Mouse (Mus musculus): ENCODE results near the gene Mtcl1. TPM values are rescaled to one million over a fixed set of nuclear protein-coding genes. Genes with fewer than 3 reads are reported as not detected.
A peak's percentile ranks its signal among the peaks of the same experiment; 100 is the strongest.

The Mtcl1 gene
- total and polyA plus RNA-seq, 2 experiments from 2014 or later, result 0.57 to 5.6 TPM

DNA sequence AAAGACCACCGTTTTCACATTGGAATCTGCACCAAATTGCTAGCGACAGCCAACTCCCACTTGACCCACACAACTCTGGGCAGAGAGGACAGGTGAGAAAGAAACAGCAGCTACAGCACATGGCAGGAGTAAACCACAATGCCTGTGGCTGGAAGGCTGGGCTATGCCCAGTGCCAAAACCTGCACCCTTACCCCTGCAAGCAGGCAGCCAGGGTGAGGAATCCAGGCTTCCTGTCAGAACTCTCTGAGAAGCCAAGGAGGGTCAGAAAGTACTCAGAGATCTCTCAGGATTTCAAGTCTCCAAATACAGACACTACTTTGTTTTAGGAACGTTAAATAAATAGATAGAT is 84.3 kb downstream of the Mtcl1 start:
- no peak overlapping the region for H3K27ac ChIP-seq (ENCODE audit: low read depth)
- ATAC-seq (ENCODE audit: insufficient read depth, low read depth), result peak; percentile 20; the same call in 1 of the 2 replicates
- no peak for TF ChIP-seq CTCF (IDR thresholded peaks at IDR 0.05; ENCODE audit: low read depth)
- TF ChIP-seq EP300 (IDR thresholded peaks at IDR 0.05; ENCODE audit: low read depth), result no peak
- DNase-seq (ENCODE audit: low spot score), result no peak
- H3K27me3 ChIP-seq (ENCODE audit: control insufficient read depth, insufficient read depth, low read length), result no peaks in the 10 kb centered on the region
- no peaks in the 10 kb centered on the region for H3K36me3 ChIP-seq (replicated peaks; ENCODE audit: control insufficient read depth, insufficient read depth, low read length)
- H3K4me1 ChIP-seq (ENCODE audit: control insufficient read depth, insufficient read depth), result no peaks in the 10 kb centered on the region
- H3K9ac ChIP-seq (replicated peaks; ENCODE audit: low read depth, low read length), result no peak overlapping the region
- 51% methylated on average over 3 of the region's 3 CpGs for WGBS
- peak overlapping the region; percentile 30; the same call in 1 of the 2 replicates for H3K4me2 ChIP-seq (ENCODE audit: low read depth, low read length)
- no peaks in the 10 kb centered on the region for H3K9me3 ChIP-seq (replicated peaks; ENCODE audit: control insufficient read depth, low read length)
- H3K4me3 ChIP-seq (ENCODE audit: low read depth, low read length), result no peak overlapping the region

DNA sequence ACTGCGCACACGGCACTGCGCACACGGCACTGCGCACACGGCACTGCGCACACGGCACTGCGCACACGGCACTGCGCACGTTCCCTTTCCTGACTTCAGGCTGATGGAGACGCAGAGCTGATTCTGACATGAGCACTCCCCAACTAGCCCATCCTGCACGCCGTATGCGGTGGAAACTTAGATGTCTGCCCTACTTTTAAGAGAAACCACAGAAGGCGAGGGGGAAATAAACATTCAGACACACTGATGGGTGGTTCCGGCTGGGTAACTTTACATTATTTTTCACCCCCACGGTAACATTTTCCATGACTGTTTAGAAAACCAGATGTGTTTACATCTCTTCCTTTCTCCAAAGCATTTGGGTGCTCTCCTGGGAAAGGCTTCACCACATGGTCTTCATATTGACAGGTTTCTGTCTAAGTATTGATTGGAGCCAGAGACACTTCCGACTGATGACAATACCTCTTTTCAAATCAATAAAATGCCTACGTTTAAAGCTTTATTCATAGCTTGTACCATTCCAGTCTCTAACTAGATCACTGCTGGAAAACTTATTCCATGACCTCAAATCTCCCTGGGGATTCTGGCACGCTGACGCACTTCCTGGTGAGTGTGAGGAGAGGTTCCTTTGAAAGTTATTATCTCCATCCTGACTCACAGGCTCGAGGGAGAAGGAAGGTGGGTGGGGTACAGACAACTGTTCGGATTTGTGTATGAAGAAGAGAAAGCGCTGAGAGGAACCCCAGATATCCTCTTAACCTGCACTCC is 84.8 kb downstream of the Mtcl1 start:
- Histone ChIP-seq H3K4me2 (ENCODE audit: low read depth, low read length) (peak overlapping the region; percentile 30; the same call in 1 of the 2 replicates), H3K9me3 (replicated peaks; ENCODE audit: control insufficient read depth, low read length) (no peaks in the 10 kb centered on the region), H3K36me3 (replicated peaks; ENCODE audit: control insufficient read depth, insufficient read depth, low read length) (no peaks in the 10 kb centered on the region), H3K27me3 (ENCODE audit: control insufficient read depth, insufficient read depth, low read length) (no peaks in the 10 kb centered on the region), H3K4me1 (ENCODE audit: control insufficient read depth, insufficient read depth) (no peaks in the 10 kb centered on the region), H3K27ac (ENCODE audit: low read depth) (peak overlapping the region; percentile 64), H3K9ac (replicated peaks; ENCODE audit: low read depth, low read length) (no peak overlapping the region), H3K4me3 (ENCODE audit: low read depth, low read length) (no peak overlapping the region)
- DNase-seq (ENCODE audit: low spot score), result peak; percentile 68
- TF ChIP-seq EP300 (IDR thresholded peaks at IDR 0.05; ENCODE audit: low read depth) (no peak), CTCF (IDR thresholded peaks at IDR 0.05; ENCODE audit: low read depth) (no peak)
- peak; percentile 55 for ATAC-seq (ENCODE audit: insufficient read depth, low read depth)
- WGBS, result 73% methylated on average over 24 of the region's 26 CpGs

DNA sequence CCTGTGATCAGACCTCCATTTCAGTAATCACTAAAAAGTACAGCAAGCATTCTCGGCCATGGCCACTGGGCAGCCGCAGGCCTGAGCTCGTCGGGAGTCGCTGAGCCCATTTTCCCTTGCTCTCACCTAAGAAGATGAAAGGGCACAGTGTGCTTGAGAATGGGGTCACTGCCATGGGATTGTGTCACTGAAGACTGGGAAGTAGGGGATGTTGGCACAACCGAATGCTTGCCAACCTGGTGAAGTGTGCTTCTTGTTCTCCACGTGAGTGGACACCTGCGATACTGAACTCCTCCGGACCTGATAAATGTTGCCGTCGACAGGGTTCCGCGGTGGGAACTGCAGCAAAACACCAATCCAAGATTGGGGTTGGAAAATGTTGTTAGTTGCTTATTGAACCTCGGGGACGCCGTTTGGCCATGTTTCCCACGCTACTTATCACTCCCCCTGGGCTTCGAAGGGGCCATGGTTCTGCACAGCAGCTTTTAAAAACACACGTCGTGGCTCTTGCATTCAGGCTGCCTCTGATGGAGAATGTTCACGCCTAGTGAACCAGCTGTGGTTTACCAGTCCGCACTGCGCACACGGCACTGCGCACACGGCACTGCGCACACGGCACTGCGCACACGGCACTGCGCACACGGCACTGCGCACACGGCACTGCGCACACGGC is 85.6 kb downstream of the Mtcl1 start:
- Histone ChIP-seq H3K4me2 (ENCODE audit: low read depth, low read length) (no peak overlapping the region), H3K27me3 (ENCODE audit: control insufficient read depth, insufficient read depth, low read length) (no peaks in the 10 kb centered on the region), H3K9ac (replicated peaks; ENCODE audit: low read depth, low read length) (no peak overlapping the region), H3K4me3 (ENCODE audit: low read depth, low read length) (no peak overlapping the region), H3K4me1 (ENCODE audit: control insufficient read depth, insufficient read depth) (no peaks in the 10 kb centered on the region), H3K36me3 (replicated peaks; ENCODE audit: control insufficient read depth, insufficient read depth, low read length) (no peaks in the 10 kb centered on the region), H3K9me3 (replicated peaks; ENCODE audit: control insufficient read depth, low read length) (no peaks in the 10 kb centered on the region), H3K27ac (ENCODE audit: low read depth) (peak overlapping the region; percentile 64; the same call in 1 of the 2 replicates)
- 87% methylated on average over 29 of the region's 36 CpGs for WGBS
- ATAC-seq (ENCODE audit: insufficient read depth, low read depth), result no peak
- TF ChIP-seq CTCF (IDR thresholded peaks at IDR 0.05; ENCODE audit: low read depth), result no peak
- no peak for TF ChIP-seq EP300 (IDR thresholded peaks at IDR 0.05; ENCODE audit: low read depth)
- DNase-seq (ENCODE audit: low spot score), result no peak

DNA sequence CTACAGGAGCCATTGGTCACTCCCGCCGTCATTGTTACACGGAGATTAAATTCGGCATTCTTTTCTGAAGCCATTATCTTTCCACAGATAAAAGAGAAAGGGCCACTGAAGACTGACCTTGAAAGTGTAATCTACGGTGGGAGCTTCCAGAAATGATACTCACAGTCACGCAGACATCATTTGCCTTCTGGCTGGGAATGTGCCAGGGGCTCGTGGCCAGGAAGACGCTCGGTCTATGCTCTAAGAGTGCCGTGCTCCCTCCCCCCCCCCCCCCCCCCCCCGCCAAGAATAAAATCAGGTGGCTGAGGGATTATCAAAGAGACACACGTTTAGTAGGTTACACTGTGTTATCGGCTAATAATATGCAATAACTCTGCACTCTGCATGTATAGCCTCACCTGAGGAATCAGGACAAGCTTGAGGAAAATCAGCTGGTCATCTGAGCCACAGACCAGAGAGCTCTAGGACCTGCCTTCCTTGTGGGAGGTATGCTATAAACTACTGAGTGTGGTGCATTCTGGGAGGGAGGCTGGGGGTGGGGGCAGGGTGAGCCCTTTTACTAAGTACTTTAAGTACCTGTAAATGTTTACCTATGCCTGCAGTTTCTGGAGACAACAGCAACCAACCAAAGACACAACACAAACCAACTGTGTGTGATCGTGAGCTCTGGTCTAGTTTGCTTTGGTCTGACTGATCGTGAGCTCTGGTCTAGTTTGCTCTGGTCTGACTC is 87.1 kb downstream of the Mtcl1 start:
- H3K4me3 ChIP-seq (ENCODE audit: low read depth, low read length), result no peak overlapping the region
- DNase-seq (ENCODE audit: low spot score) (no peak), ATAC-seq (ENCODE audit: insufficient read depth, low read depth) (no peak)
- no peak for TF ChIP-seq CTCF (IDR thresholded peaks at IDR 0.05; ENCODE audit: low read depth)
- no peak for TF ChIP-seq EP300 (IDR thresholded peaks at IDR 0.05; ENCODE audit: low read depth)
- H3K27ac ChIP-seq (ENCODE audit: low read depth), result no peak overlapping the region
- 41% methylated on average over 15 of the region's 15 CpGs for WGBS
- H3K9ac ChIP-seq (replicated peaks; ENCODE audit: low read depth, low read length), result no peak overlapping the region
- no peak overlapping the region for H3K4me2 ChIP-seq (ENCODE audit: low read depth, low read length)
- H3K4me1 ChIP-seq (ENCODE audit: control insufficient read depth, insufficient read depth), result no peaks in the 10 kb centered on the region
- no peaks in the 10 kb centered on the region for H3K9me3 ChIP-seq (replicated peaks; ENCODE audit: control insufficient read depth, low read length)
- H3K27me3 ChIP-seq (ENCODE audit: control insufficient read depth, insufficient read depth, low read length), result no peaks in the 10 kb centered on the region
- no peaks in the 10 kb centered on the region for H3K36me3 ChIP-seq (replicated peaks; ENCODE audit: control insufficient read depth, insufficient read depth, low read length)

DNA sequence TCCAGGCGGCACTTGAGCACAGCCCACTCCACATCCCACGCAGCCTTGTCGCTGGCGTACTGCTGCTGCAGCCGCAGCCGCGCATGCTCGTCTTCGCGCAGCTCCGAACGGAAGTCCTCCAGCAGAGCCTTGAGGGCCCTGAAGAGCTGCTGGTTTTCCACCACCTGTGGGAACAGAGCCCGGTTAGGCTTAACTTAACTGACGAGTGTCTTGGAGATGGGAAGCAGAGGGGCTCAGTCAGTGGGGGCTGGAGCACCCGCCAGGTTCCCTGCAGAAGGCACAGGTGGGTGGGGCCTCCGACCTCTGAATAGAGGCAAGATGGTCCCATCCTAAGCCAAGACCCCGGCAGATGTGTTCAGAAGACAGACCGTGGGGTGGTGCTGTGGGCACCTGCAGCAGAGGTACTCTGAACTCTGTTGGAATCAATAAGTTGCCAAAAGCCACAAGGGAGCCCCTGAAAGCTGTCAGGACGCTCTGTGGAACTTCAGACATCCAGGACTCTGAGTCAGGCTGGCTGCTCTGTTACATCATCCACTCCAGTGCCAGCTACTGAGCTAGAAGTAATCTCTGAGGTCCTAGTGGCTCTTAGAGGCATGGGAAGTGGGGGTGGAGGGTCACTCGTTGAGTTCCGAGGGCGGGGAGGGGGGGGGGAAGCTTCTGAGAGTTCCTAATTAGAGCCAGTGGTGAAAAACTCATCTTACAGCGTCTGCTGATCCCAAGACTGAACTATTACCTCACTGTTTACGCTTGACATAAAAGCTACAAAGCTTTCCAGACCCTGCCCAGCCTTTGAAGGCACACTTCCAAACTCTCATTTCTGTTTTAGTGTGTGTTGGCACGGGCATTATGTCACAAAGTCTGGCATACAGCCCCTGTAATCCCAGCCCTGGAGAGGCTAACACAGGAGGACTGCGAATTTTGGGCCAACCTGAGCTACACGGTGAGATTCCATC is 91.2 kb downstream of the Mtcl1 start:
- Histone ChIP-seq H3K9me3 (replicated peaks; ENCODE audit: control insufficient read depth, low read length) (no peaks in the 10 kb centered on the region), H3K9ac (replicated peaks; ENCODE audit: low read depth, low read length) (no peak overlapping the region), H3K27me3 (ENCODE audit: control insufficient read depth, insufficient read depth, low read length) (no peaks in the 10 kb centered on the region), H3K36me3 (replicated peaks; ENCODE audit: control insufficient read depth, insufficient read depth, low read length) (no peaks in the 10 kb centered on the region), H3K27ac (ENCODE audit: low read depth) (no peak overlapping the region), H3K4me3 (ENCODE audit: low read depth, low read length) (no peak overlapping the region), H3K4me2 (ENCODE audit: low read depth, low read length) (no peak overlapping the region), H3K4me1 (ENCODE audit: control insufficient read depth, insufficient read depth) (no peaks in the 10 kb centered on the region)
- DNase-seq (ENCODE audit: low spot score) (peak; percentile 53), ATAC-seq (ENCODE audit: insufficient read depth, low read depth) (peak; percentile 53; the same call in 1 of the 2 replicates)
- WGBS, result 67% methylated on average over 27 of the region's 27 CpGs
- TF ChIP-seq EP300 (IDR thresholded peaks at IDR 0.05; ENCODE audit: low read depth) (no peak), CTCF (IDR thresholded peaks at IDR 0.05; ENCODE audit: low read depth) (no peak)

Measured in heart, postnatal 0 days (tissue).